Mouse (Mus musculus) embryonic fibroblast, embryonic 13.5 days (primary cell): Measurements from ENCODE around the gene Ptprd.

Source experiments
- CTCF ChIP-seq: IDR thresholded peaks from 2 replicates; pipeline ENCODE4 v1.5.1; 2011; ENCODE audit warnings: mild to moderate bottlenecking, control low read depth, low read length, moderate library complexity, borderline replicate concordance; ENCODE audit not compliant: insufficient read depth
- POLR2A ChIP-seq: IDR thresholded peaks from 2 replicates; pipeline ENCODE4 v1.6.1; 2011; ENCODE audit warnings: low read depth, mild to moderate bottlenecking, control low read depth, low read length, moderate library complexity

DNA sequence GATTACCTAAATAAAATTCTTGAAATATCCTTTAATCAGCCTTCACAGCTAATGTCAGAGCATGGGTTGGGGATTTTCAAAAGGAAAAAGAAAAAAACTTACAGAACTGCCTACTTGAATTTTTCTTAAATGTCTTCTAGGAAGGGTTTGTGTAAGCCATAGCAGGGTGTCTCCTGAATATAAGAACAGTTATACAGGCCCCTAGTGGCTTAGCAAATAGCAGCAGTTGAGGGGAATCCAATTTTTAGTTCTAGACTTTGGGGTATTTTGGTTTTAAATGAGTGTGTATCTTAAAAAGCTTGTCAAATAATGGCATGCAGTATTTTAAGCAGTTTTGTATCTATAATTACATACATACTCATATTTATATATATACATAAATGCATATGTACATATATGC, 1764.4 kb downstream of the Ptprd start:
- TF ChIP-seq CTCF (no peak), POLR2A (no peak)
